Mouse (Mus musculus): ENCODE measurements around the gene Nos1ap. TPM values are rescaled to one million over a fixed set of nuclear protein-coding genes. Genes with fewer than 3 reads are reported as not detected.

Nos1ap gene
- polyA plus RNA-seq, 1 experiment from 2014 or later = 5.2 TPM

DNA sequence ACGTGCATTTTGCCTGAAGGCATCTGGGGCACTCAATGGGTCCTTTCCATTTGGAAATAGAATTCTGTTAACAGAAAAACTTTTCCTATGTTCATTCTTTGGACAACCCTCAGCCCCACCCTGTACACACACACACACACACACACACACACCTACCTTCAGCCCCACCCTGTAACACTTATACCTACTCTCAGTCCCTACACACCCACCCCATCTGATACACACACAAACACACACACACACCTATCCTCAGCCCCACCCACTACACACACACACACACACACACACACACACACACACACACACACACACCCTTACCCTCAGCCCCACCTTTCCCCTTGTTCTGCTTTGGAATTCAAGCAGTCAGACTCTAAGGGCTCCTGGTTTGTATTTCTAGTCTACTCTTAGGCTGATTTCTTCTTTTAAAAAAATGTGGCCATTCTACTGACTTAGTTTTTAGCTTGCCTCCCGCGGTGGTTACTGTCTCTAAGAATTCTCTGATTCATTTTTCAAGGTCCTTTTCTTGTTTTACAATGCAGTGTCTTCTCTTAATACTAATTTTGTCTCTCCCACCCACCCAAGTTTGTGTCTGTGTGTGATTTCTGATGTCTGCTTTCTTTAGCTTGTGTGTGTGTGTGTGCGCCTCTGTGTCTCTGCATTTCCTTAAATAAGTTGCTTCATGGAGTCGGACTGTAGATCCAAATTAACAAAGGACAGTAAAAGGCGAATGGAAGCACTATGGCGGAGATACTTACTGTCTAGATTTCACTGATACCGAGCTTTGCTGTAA lies 179.1 kb downstream of the Nos1ap start:
- WGBS (ENCODE audit: insufficient replicate concordance) = 67% methylated on average over 8 of the region's 8 CpGs
- Histone ChIP-seq H3K9me3 (replicated peaks) (no peaks in the 10 kb centered on the region), H3K4me2 (no peak overlapping the region), H3K4me1 (replicated peaks) (no peaks in the 10 kb centered on the region), H3K36me3 (replicated peaks) (no peaks in the 10 kb centered on the region), H3K4me3 (replicated peaks) (no peak overlapping the region), H3K27me3 (no peaks in the 10 kb centered on the region), H3K9ac (no peak overlapping the region), H3K27ac (replicated peaks) (no peak overlapping the region)
- no peak for ATAC-seq (ENCODE audit: insufficient read depth)

DNA sequence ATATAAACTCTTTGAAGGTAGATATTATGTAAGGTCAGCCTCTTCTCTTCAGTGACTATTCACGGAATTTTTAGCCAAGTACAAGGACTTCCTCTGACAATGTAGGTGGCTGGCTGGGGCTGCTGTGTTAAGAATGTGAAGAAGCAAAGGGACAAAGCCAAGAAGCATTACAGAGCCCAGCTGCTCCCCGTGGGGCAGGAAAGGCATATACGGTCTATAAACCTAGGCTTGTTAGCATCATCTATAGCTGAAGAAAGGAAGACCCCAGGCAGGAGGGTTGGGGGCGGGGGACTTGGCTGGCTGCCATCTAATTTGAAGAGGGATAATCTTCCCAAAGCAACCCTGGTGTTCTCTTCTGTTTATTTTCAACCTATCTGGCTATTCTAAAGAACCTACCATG lies 180.6 kb downstream of the Nos1ap start:
- WGBS (ENCODE audit: insufficient replicate concordance) = 50% methylated on average over 4 of the region's 4 CpGs
- H3K4me3 ChIP-seq (replicated peaks) = no peak overlapping the region
- no peak for ATAC-seq (ENCODE audit: insufficient read depth)
- H3K4me2 ChIP-seq = no peak overlapping the region
- H3K9me3 ChIP-seq (replicated peaks) = no peaks in the 10 kb centered on the region
- H3K27me3 ChIP-seq = no peaks in the 10 kb centered on the region
- no peak overlapping the region for H3K27ac ChIP-seq (replicated peaks)
- no peaks in the 10 kb centered on the region for H3K4me1 ChIP-seq (replicated peaks)
- H3K36me3 ChIP-seq (replicated peaks) = no peaks in the 10 kb centered on the region
- H3K9ac ChIP-seq = no peak overlapping the region

DNA sequence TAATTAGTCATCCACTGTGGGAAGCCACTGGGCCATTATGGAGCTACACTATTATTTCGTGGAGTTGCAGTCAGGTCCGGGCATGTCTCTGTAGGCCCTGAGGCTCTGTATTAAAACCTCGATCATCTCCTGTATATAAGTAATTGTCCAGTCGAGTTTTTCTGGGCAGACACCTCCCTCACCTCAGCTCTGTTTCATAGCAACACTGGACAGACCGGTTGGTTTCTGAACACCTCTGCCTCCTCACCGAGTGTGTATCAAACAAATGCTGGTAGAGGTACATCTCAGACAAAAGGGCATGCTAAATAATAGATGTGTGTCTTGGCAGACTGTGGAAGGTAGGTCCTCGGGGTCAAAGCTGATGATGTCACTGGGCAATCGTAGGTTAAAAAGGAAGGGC lies 182.7 kb downstream of the Nos1ap start:
- no peak overlapping the region for H3K9ac ChIP-seq
- no peaks in the 10 kb centered on the region for H3K27me3 ChIP-seq
- no peak overlapping the region for H3K4me3 ChIP-seq (replicated peaks)
- no peaks in the 10 kb centered on the region for H3K9me3 ChIP-seq (replicated peaks)
- no peak overlapping the region for H3K27ac ChIP-seq (replicated peaks)
- no peak overlapping the region for H3K4me2 ChIP-seq
- H3K4me1 ChIP-seq (replicated peaks) = no peaks in the 10 kb centered on the region
- 67% methylated on average over 8 of the region's 8 CpGs for WGBS (ENCODE audit: insufficient replicate concordance)
- H3K36me3 ChIP-seq (replicated peaks) = no peaks in the 10 kb centered on the region
- no peak for ATAC-seq (ENCODE audit: insufficient read depth)

DNA sequence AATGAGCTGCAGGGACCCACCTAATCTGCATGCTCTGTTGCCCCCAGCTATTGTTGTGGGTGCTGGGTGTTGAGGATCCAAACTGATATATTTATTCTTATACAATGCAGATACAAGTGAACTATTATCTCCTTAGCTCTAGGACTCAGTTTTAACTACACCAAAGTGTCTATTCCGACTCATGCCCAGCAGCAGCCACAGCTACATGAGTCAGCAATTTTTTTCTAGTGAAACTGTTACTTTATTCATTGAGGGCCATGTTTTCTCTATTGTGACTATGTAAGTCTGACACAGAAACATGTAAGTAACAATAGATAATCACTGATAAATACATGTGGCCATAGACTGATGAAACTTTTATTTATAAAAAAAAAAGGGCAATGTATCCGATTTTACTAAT lies 184.5 kb downstream of the Nos1ap start:
- 31% methylated on average over 2 of the region's 2 CpGs for WGBS (ENCODE audit: insufficient replicate concordance)
- no peak overlapping the region for H3K27ac ChIP-seq (replicated peaks)
- H3K9me3 ChIP-seq (replicated peaks) = no peaks in the 10 kb centered on the region
- H3K27me3 ChIP-seq = no peaks in the 10 kb centered on the region
- H3K36me3 ChIP-seq (replicated peaks) = no peaks in the 10 kb centered on the region
- ATAC-seq (ENCODE audit: insufficient read depth) = no peak
- no peak overlapping the region for H3K9ac ChIP-seq
- no peak overlapping the region for H3K4me3 ChIP-seq (replicated peaks)
- no peaks in the 10 kb centered on the region for H3K4me1 ChIP-seq (replicated peaks)
- no peak overlapping the region for H3K4me2 ChIP-seq

DNA sequence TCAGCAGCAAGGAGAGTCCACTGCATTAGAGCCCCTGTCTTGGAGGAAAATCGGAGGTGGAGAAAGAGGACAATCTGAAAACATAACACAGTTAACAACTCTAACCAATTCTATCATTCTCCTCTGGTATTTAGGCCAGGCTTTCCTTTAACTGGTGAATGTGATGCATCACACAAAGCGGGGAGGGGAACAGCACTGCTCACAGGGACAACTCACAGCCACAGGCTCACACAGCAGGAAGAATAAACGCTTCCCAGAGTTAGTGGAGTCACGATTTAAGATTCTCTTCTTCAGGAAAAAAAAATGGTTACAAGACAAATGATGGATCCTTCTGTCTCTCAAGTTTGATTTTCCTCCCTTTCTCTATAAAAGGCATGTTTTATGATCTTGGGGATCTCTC lies 187.0 kb downstream of the Nos1ap start:
- 42% methylated on average over 4 of the region's 4 CpGs for WGBS (ENCODE audit: insufficient replicate concordance)
- Histone ChIP-seq H3K4me3 (replicated peaks) (no peak overlapping the region), H3K36me3 (replicated peaks) (no peaks in the 10 kb centered on the region), H3K27me3 (no peaks in the 10 kb centered on the region), H3K9ac (no peak overlapping the region), H3K4me1 (replicated peaks) (no peaks in the 10 kb centered on the region), H3K9me3 (replicated peaks) (no peaks in the 10 kb centered on the region), H3K27ac (replicated peaks) (no peak overlapping the region), H3K4me2 (no peak overlapping the region)
- ATAC-seq (ENCODE audit: insufficient read depth) = no peak

DNA sequence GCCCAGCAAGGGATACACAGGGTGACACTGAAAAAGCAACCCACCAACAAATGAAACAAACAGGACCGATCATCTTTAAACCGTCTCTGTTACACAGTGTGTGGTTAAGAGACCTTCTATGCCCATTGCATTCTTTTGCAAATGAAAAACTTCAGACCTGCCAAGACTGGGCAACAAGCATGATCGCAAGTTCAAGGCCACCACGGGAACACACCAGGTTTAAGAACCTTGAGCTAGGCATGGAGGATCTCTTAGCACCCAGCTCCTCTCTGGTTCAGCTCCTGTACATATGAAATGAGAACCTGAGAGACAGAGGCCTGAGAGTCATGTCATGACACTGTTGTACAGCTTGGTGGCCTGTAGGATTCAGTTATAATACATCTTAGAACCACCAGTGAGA lies 190.8 kb downstream of the Nos1ap start:
- H3K27me3 ChIP-seq = no peaks in the 10 kb centered on the region
- no peak overlapping the region for H3K4me3 ChIP-seq (replicated peaks)
- 78% methylated on average over 4 of the region's 4 CpGs for WGBS (ENCODE audit: insufficient replicate concordance)
- H3K9ac ChIP-seq = no peak overlapping the region
- no peaks in the 10 kb centered on the region for H3K4me1 ChIP-seq (replicated peaks)
- ATAC-seq (ENCODE audit: insufficient read depth) = no peak
- no peaks in the 10 kb centered on the region for H3K9me3 ChIP-seq (replicated peaks)
- H3K4me2 ChIP-seq = no peak overlapping the region
- no peaks in the 10 kb centered on the region for H3K36me3 ChIP-seq (replicated peaks)
- H3K27ac ChIP-seq (replicated peaks) = no peak overlapping the region

DNA sequence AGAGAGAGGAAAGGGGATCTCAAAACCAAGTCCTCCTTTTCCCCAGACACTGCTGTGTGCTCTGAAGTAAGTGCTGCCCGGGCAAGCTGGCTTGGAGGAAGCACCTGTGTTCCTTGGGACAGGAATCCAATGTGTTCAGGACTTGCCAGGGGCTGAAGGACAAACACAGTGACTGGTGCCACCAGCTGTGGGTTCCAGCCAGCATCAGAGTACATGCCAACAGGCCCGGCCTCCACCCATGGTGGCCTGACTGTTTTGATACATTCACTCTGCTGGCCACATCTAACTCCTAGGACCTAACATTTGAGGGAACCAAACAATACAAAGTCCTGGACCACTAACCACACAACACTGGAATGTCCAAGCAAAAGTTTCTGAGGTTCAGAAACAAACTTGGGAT lies 194.6 kb downstream of the Nos1ap start:
- no peak overlapping the region for H3K27ac ChIP-seq (replicated peaks)
- no peak overlapping the region for H3K4me2 ChIP-seq
- no peaks in the 10 kb centered on the region for H3K9me3 ChIP-seq (replicated peaks)
- no peak overlapping the region for H3K4me3 ChIP-seq (replicated peaks)
- no peak for ATAC-seq (ENCODE audit: insufficient read depth)
- H3K9ac ChIP-seq = no peak overlapping the region
- no peaks in the 10 kb centered on the region for H3K27me3 ChIP-seq
- peaks cover 9% of the 10 kb centered on the region for H3K4me1 ChIP-seq (replicated peaks)
- 46% methylated on average over 2 of the region's 2 CpGs for whole genome bisulfite sequencing (ENCODE audit: insufficient replicate concordance)
- H3K36me3 ChIP-seq (replicated peaks) = no peaks in the 10 kb centered on the region

DNA sequence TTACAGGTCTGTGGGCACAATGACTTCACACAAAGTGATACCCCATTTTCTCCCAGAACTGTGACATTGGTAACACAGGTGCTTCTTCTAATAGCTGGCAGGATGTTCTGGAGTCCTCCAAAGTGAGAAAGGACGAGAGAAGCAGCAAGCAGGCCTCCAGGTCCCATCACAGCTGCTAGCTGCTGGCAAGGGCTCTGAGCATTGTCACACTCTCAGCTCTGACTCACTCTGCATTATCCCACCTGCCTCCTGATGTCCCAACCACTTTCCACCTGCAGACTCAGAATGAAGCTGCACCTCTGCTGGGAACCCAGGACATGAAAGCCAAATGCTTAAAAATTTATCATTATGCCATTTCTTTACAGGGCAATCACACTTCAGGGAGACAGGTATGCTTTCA lies 195.0 kb downstream of the Nos1ap start:
- Histone ChIP-seq H3K9me3 (replicated peaks) (no peaks in the 10 kb centered on the region), H3K9ac (no peak overlapping the region), H3K36me3 (replicated peaks) (no peaks in the 10 kb centered on the region), H3K27me3 (no peaks in the 10 kb centered on the region), H3K4me2 (no peak overlapping the region), H3K4me3 (replicated peaks) (no peak overlapping the region), H3K27ac (replicated peaks) (no peak overlapping the region), H3K4me1 (replicated peaks) (peaks cover 9% of the 10 kb centered on the region)
- ATAC-seq (ENCODE audit: insufficient read depth) = no peak
- 27% methylated on average over 1 of the region's 1 CpGs for WGBS (ENCODE audit: insufficient replicate concordance)

DNA sequence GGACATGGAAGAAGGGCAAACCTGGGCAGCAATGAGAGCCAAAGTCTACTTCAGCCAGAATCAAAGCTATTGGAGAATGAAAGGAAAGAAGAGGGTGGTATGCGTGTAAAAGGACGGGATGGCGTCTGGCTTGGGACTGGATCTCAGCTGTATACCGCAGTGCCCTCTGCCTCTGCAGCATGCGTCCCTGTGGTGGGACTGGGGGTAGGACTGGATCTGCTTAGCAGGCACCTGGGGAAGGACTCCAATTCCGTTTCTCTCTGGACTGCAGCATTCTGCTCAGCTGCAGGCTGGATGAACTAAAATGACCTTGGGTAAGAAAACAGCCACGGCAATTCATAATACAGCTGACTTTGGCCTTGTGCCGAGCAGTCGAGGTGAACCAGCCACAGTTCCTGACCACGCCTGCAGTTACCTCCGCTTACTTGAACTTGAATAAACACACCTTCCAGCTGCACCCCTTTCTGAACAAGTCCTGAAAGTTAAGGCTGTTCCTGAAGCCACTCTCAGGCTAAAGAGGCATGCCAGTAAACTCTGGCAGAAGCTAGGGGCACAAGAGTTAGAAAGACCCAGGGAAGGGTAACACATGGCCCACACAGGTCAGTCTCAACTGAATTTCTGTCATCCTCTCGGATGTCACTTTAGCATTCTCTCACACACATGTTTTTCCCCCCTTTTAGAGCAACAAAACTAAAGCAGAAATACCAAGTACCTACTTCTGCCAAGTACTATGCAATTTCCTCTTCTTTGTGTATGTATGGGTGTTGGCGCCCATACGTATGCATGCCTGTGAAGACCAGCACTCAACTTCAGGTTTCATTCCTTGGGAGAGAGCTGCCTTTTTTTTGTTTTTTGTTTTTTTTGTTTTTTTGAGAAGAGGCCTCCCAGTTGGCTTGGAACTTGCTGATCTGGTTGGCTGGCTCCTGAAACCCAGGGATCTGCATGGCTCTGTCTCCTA lies 196.6 kb downstream of the Nos1ap start:
- Histone ChIP-seq H3K9me3 (replicated peaks) (no peaks in the 10 kb centered on the region), H3K36me3 (replicated peaks) (no peaks in the 10 kb centered on the region), H3K27me3 (no peaks in the 10 kb centered on the region), H3K4me1 (replicated peaks) (peaks cover 9% of the 10 kb centered on the region), H3K9ac (no peak overlapping the region), H3K4me2 (no peak overlapping the region), H3K27ac (replicated peaks) (no peak overlapping the region), H3K4me3 (replicated peaks) (no peak overlapping the region)
- 70% methylated on average over 14 of the region's 14 CpGs for WGBS (ENCODE audit: insufficient replicate concordance)
- ATAC-seq (ENCODE audit: insufficient read depth) = no peak

DNA sequence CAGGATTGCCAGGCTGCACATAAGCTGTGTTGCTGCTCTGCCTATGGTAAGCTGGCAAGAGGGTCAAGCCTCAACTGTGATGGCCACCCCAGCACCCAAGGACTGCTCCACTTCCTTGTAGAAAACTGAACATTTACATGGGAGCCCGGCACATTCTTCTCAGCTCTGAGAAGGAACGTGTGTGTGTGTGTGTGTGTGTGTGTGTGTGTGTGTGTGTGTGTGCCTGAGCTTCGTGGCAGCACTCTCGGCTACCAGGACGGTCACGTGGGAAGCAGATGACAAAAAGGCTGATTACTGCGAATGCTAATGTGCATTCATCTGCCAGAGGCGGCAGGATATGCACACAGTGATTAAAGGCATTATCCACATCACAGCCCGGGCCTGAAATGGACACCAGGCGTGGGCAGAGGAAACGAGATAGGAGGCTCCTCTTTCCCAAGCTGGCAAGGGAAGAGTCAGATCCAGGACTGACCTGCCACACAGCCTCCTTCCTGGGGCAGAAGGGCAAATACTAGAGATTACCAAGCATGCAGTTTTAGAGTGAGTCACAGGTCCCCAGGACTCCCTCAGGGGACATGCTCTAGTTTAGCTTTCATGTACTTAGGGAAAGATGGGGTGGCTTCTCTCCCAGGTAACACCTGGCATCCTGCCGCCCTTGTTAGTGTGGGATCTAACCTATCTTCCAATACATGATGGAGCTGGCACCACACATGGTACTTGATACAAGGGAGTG lies 202.3 kb downstream of the Nos1ap start:
- H3K36me3 ChIP-seq (replicated peaks) = no peaks in the 10 kb centered on the region
- H3K27me3 ChIP-seq = no peaks in the 10 kb centered on the region
- WGBS (ENCODE audit: insufficient replicate concordance) = 49% methylated on average over 12 of the region's 12 CpGs
- no peaks in the 10 kb centered on the region for H3K9me3 ChIP-seq (replicated peaks)
- H3K4me1 ChIP-seq (replicated peaks) = no peaks in the 10 kb centered on the region
- no peak overlapping the region for H3K9ac ChIP-seq
- ATAC-seq (ENCODE audit: insufficient read depth) = no peak
- no peak overlapping the region for H3K4me3 ChIP-seq (replicated peaks)
- no peak overlapping the region for H3K27ac ChIP-seq (replicated peaks)
- H3K4me2 ChIP-seq = no peak overlapping the region

DNA sequence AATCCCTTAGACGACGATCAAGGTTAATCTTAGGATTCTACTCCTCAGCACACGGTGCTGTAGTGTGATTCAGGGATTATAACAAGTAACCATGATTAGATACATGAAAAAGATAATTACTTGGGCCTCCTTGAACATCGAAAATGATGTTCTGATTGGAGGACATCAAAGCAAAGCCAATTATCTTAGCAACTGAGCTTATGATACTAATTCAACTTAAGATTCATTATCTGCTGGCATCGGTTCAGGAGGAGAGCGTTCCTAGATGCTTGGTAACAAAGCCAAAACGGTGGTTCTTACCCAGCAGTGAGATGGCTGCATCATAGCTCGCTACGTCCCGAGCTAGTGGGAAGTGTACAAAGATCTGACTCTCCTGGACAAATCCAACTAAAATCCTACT lies 204.2 kb downstream of the Nos1ap start:
- no peaks in the 10 kb centered on the region for H3K27me3 ChIP-seq
- no peaks in the 10 kb centered on the region for H3K4me1 ChIP-seq (replicated peaks)
- no peaks in the 10 kb centered on the region for H3K9me3 ChIP-seq (replicated peaks)
- WGBS (ENCODE audit: insufficient replicate concordance) = 69% methylated on average over 10 of the region's 10 CpGs
- no peak for ATAC-seq (ENCODE audit: insufficient read depth)
- H3K27ac ChIP-seq (replicated peaks) = no peak overlapping the region
- H3K9ac ChIP-seq = no peak overlapping the region
- H3K36me3 ChIP-seq (replicated peaks) = no peaks in the 10 kb centered on the region
- no peak overlapping the region for H3K4me2 ChIP-seq
- H3K4me3 ChIP-seq (replicated peaks) = no peak overlapping the region
